Mouse (Mus musculus) stomach, postnatal 0 days (tissue): Measurements from ENCODE around the gene Pgc. TPM values are rescaled to one million over a fixed set of nuclear protein-coding genes. Genes with fewer than 3 reads are reported as not detected.

Experiments
- ATAC-seq: fragments of 200-750 bp; cut with Nextera tagmentation; 2 replicates; pipeline ENCODE4 v1.8.0; 2017; ENCODE audit not compliant: low FRiP score, low TSS enrichment
- DNase-seq: peaks from one replicate; pipeline ENCODE4 v3.0.0-alpha.2; 2016; ENCODE audit warnings: low spot score
- H3K27ac ChIP-seq: fragments of 300-500 bp; sonication (generic); replicated peaks from 2 replicates; pipeline ENCODE4 v1.5.1; 2014; ENCODE audit warnings: mild to moderate bottlenecking, control low read depth
- H3K27me3 ChIP-seq: fragments of 300-500 bp; sonication (generic); 2 replicates; pipeline ENCODE4 v1.6.1; 2014; ENCODE audit warnings: low read length; ENCODE audit not compliant: control insufficient read depth, insufficient read depth
- H3K36me3 ChIP-seq: fragments of 300-500 bp; sonication (generic); 2 replicates; pipeline ENCODE4 v1.6.1; 2014; ENCODE audit warnings: low read length, mixed read lengths; ENCODE audit not compliant: control insufficient read depth, insufficient read depth
- H3K4me1 ChIP-seq: fragments of 300-500 bp; sonication (generic); replicated peaks from 2 replicates; pipeline ENCODE4 v1.6.1; 2014; ENCODE audit warnings: antibody characterized with exemption; ENCODE audit not compliant: control insufficient read depth, insufficient read depth
- H3K4me2 ChIP-seq: fragments of 300-500 bp; sonication (generic); replicated peaks from 2 replicates; pipeline ENCODE4 v1.6.1; 2014; ENCODE audit warnings: low read depth, mild to moderate bottlenecking, control low read depth, moderate library complexity
- H3K4me3 ChIP-seq: fragments of 300-500 bp; sonication (generic); 2 replicates; pipeline ENCODE4 v1.5.1; 2014; ENCODE audit warnings: low read depth, low read length, control low read depth
- H3K9ac ChIP-seq: fragments of 300-500 bp; sonication (generic); 2 replicates; pipeline ENCODE4 v1.6.1; 2014; ENCODE audit warnings: mild to moderate bottlenecking, low read length, control low read depth, mixed read lengths
- H3K9me3 ChIP-seq: fragments of 300-500 bp; sonication (generic); 2 replicates; pipeline ENCODE4 v1.6.1; 2016; ENCODE audit warnings: low read length; ENCODE audit not compliant: control insufficient read depth
- CTCF ChIP-seq: IDR thresholded peaks from 2 replicates; pipeline ENCODE4 v1.5.1; 2016; ENCODE audit warnings: antibody characterized with exemption, low read depth, mild to moderate bottlenecking, moderate library complexity
- EP300 ChIP-seq: optimal IDR thresholded peaks from 2 replicates; pipeline ENCODE3; 2016; ENCODE audit warnings: antibody characterized with exemption
- WGBS: fragments of 180-500 bp; shearing (Covaris S2); extraction: QIAGEN DNeasy Blood & Tissue Kit; methylation state at CpG from one replicate; pipeline ENCODE4 v1.1.7; 2014; 5-methylcytosine and 5-hydroxymethylcytosine counted together
- polyA plus RNA-seq: library from polyadenylated mRNA; unstranded; fragments of >200 nt; fragmentation: Nextera tagmentation; extraction: Ambion mirVana; gene quantifications from 2 replicates; pipeline ENCODE4 v1.2.1, GENCODE M21; 2015

Gene Pgc
- polyA plus RNA-seq, 1 experiment from 2014 or later: 1,647 TPM

DNA sequence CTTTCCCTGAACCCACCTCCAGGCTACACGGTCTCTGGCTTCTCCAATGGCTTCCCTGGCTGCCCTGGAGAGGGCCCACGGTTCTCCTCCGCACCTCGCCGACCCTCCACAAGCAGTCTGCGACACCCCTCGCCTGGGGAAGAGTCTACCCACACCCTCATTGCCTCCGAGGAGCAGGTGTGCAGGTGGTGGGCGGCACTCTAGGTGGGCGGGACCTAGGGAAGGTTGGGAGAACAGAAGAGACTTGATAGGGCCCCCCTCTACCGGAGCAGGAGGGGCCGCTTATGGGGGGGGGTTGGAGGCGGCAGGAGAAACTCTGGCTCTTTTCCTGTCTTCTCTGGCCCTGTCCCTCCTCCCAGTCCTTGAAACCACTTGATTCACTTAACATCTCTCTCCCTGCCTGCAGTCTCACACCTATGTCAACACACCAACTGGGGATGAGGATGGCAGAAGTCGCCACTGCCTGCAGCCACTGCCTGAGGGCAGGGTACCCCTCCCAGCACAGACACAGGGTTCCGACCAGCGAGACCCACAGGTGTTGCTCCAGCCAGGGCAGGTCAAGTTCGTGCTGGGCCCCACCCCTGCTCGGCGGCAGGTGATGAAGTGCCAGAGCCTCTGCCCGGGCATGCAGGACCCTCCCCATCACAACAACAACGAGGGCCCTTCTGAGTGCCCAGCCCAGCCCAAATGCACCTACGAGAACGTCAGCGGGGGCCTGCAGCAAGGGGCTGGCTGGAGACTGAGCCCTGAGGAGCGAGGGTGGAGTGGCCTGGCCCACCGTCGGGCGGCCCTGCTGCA lies 23.9 kb upstream of the Pgc start:
- Histone ChIP-seq H3K27me3 (no peaks in the 10 kb centered on the region), H3K4me2 (no peak overlapping the region), H3K4me1 (no peaks in the 10 kb centered on the region), H3K27ac (no peak overlapping the region), H3K9me3 (no peaks in the 10 kb centered on the region), H3K9ac (no peak overlapping the region), H3K36me3 (peaks cover 7% of the 10 kb centered on the region; the same call in 1 of the 2 replicates), H3K4me3 (no peak overlapping the region)
- TF ChIP-seq CTCF (no peak), EP300 (no peak)
- DNase-seq (no peak), ATAC-seq (no peak)
- WGBS: 47% methylated on average over 28 of the region's 28 CpGs

DNA sequence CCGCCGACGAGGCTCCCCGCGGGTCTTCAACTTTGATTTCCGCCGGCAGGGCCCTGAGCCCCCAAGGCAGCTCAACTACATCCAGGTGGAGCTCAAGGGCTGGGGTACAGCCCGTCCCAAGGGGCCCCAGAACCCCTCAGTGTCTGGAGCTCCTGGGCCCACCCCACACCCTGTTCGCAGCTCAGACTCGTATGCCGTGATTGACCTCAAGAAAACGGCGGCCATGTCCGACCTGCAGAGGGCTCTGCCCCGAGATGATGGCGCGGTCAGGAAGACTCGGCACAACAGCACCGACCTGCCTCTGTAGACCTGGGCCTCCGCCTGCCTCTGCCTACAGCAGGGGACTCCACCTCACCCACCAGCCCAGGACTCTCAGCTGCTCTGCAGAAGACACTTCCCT lies 23.1 kb upstream of the Pgc start:
- no peaks in the 10 kb centered on the region for H3K27me3 ChIP-seq
- no peak overlapping the region for H3K4me2 ChIP-seq
- H3K9me3 ChIP-seq: no peaks in the 10 kb centered on the region
- WGBS: 53% methylated on average over 20 of the region's 20 CpGs
- ATAC-seq: no peak
- TF ChIP-seq EP300: no peak
- no peak for TF ChIP-seq CTCF
- no peak for DNase-seq
- no peaks in the 10 kb centered on the region for H3K4me1 ChIP-seq
- no peak overlapping the region for H3K4me3 ChIP-seq
- peaks cover 7% of the 10 kb centered on the region; the same call in 1 of the 2 replicates for H3K36me3 ChIP-seq
- no peak overlapping the region for H3K27ac ChIP-seq
- H3K9ac ChIP-seq: no peak overlapping the region

DNA sequence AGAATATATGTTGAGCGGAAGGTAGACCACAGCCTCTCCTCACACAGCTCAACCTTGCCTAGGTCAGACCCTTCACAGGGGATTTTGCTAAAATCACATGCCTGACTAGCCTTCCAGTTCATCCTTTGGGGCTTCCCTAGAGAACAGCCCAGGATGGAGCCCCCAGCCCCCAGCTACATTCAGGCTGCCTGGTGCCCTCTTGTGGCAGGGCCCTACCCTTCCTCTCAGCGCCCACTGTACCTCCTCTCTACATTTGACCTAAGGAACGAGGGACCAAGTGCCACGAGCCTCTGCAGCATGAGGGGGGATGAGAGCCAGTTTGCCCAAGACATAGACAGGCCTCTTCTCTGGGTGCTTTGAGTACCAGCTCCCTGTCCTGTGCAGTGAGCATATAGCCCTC lies 21.9 kb upstream of the Pgc start:
- Histone ChIP-seq H3K4me2 (no peak overlapping the region), H3K27me3 (no peaks in the 10 kb centered on the region), H3K4me1 (no peaks in the 10 kb centered on the region), H3K27ac (no peak overlapping the region), H3K9ac (no peak overlapping the region), H3K9me3 (no peaks in the 10 kb centered on the region), H3K4me3 (no peak overlapping the region), H3K36me3 (peaks cover 7% of the 10 kb centered on the region; the same call in 1 of the 2 replicates)
- ATAC-seq (no peak), DNase-seq (no peak)
- WGBS: 78% methylated on average over 4 of the region's 4 CpGs
- no peak for TF ChIP-seq EP300
- peak; percentile 47 for TF ChIP-seq CTCF

GRCm38 (mm10) chr17:47706196-47706595 lies 20.4 kb upstream of the Pgc start:
- no peak overlapping the region for H3K4me2 ChIP-seq
- peaks cover 7% of the 10 kb centered on the region; the same call in 1 of the 2 replicates for H3K36me3 ChIP-seq
- H3K4me1 ChIP-seq: no peaks in the 10 kb centered on the region
- H3K27me3 ChIP-seq: no peaks in the 10 kb centered on the region
- H3K9ac ChIP-seq: no peak overlapping the region
- 47% methylated on average over 1 of the region's 1 CpGs for whole genome bisulfite sequencing
- H3K9me3 ChIP-seq: no peaks in the 10 kb centered on the region
- H3K4me3 ChIP-seq: no peak overlapping the region
- H3K27ac ChIP-seq: no peak overlapping the region
- ATAC-seq: no peak
- no peak for DNase-seq
- TF ChIP-seq CTCF (no peak), EP300 (no peak)

- ATAC-seq (no peak), DNase-seq (no peak)
- TF ChIP-seq CTCF (no peak), EP300 (no peak)
- no peak overlapping the region for H3K9ac ChIP-seq
- H3K4me2 ChIP-seq: no peak overlapping the region
- H3K4me3 ChIP-seq: no peak overlapping the region
- no peaks in the 10 kb centered on the region for H3K36me3 ChIP-seq
- H3K27ac ChIP-seq: no peak overlapping the region
- WGBS: 80% methylated on average over 3 of the region's 3 CpGs
- H3K27me3 ChIP-seq: no peaks in the 10 kb centered on the region
- no peaks in the 10 kb centered on the region for H3K4me1 ChIP-seq
- no peaks in the 10 kb centered on the region for H3K9me3 ChIP-seq
Observed at GRCm38 (mm10) chr17:47707961-47708360, 18.7 kb upstream of the Pgc start.

GRCm38 (mm10) chr17:47708972-47709371 lies 17.7 kb upstream of the Pgc start:
- whole genome bisulfite sequencing: 37% methylated on average over 4 of the region's 4 CpGs
- H3K4me2 ChIP-seq: no peak overlapping the region
- TF ChIP-seq EP300 (no peak), CTCF (no peak)
- DNase-seq: peak; percentile 66
- H3K36me3 ChIP-seq: no peaks in the 10 kb centered on the region
- H3K9me3 ChIP-seq: no peaks in the 10 kb centered on the region
- no peak overlapping the region for H3K9ac ChIP-seq
- H3K27ac ChIP-seq: peak overlapping the region; percentile 45; the same call in 1 of the 2 replicates
- no peaks in the 10 kb centered on the region for H3K27me3 ChIP-seq
- ATAC-seq: peak; percentile 48; the same call in 1 of the 2 replicates
- H3K4me3 ChIP-seq: no peak overlapping the region
- no peaks in the 10 kb centered on the region for H3K4me1 ChIP-seq
